18 mouse cellular contexts compared by ENCODE assay signal in genomic region chr6:45290154-45290553, GRCm38 (mm10).
DNase-seq lines count a peak whose midpoint lies in the region; ATAC-seq and TF ChIP-seq lines count a peak whose summit lies in the region.
"Had no signal": no experiment of that assay in that cellular context is flagged by ENCODE, and none has a peak within 500 bp of the region (broad histone marks: within the 10 kb centered on the region; RNA-seq: fewer than 3 reads in every experiment).

No protein-coding gene starts in this region.

- H3K4me3 ChIP-seq in lung, embryonic 14.5 days (ENCODE audit: low read depth, low read length): no peak overlapping the region
- H3K4me3 ChIP-seq: embryonic facial prominence, embryonic 13.5 days; heart, embryonic 10.5 days; hindbrain, embryonic 13.5 days; liver, embryonic 13.5 days; midbrain, embryonic 12.5 days; neural tube, embryonic 12.5 days had no signal

- no peak overlapping the region for H3K27ac ChIP-seq in lung, embryonic 14.5 days (ENCODE audit: low read depth)
- H3K27ac ChIP-seq: embryonic facial prominence, embryonic 13.5 days; heart, embryonic 10.5 days; hindbrain, embryonic 13.5 days; liver, embryonic 13.5 days; midbrain, embryonic 12.5 days; neural tube, embryonic 12.5 days had no signal

- TF ChIP-seq CTCF in lung, embryonic 14.5 days (IDR thresholded peaks at IDR 0.05; ENCODE audit: low read depth): no peak

- H3K4me1 ChIP-seq in lung, embryonic 14.5 days (ENCODE audit: insufficient read depth): no peaks in the 10 kb centered on the region
- H3K4me1 ChIP-seq: embryonic facial prominence, embryonic 13.5 days; heart, embryonic 10.5 days; hindbrain, embryonic 13.5 days; liver, embryonic 13.5 days; midbrain, embryonic 12.5 days; neural tube, embryonic 12.5 days had no signal

- H3K27me3 ChIP-seq in lung, embryonic 14.5 days (ENCODE audit: insufficient read depth, low read length): no peaks in the 10 kb centered on the region
- H3K27me3 ChIP-seq: embryonic facial prominence, embryonic 13.5 days; hindbrain, embryonic 13.5 days; liver, embryonic 13.5 days; midbrain, embryonic 12.5 days; neural tube, embryonic 12.5 days had no signal

- no peak overlapping the region for H3K4me2 ChIP-seq in lung, embryonic 14.5 days
- H3K4me2 ChIP-seq: embryonic facial prominence, embryonic 13.5 days; hindbrain, embryonic 13.5 days; liver, embryonic 13.5 days; midbrain, embryonic 12.5 days; neural tube, embryonic 12.5 days had no signal

- H3K9ac ChIP-seq in lung, embryonic 14.5 days: no peak overlapping the region
- H3K9ac ChIP-seq: embryonic facial prominence, embryonic 13.5 days; hindbrain, embryonic 13.5 days; liver, embryonic 13.5 days; midbrain, embryonic 12.5 days; neural tube, embryonic 12.5 days had no signal

- no peaks in the 10 kb centered on the region for H3K9me3 ChIP-seq in lung, embryonic 14.5 days (ENCODE audit: low read depth, low read length)
- H3K9me3 ChIP-seq: embryonic facial prominence, embryonic 13.5 days; heart, embryonic 10.5 days; hindbrain, embryonic 13.5 days; liver, embryonic 13.5 days; midbrain, embryonic 12.5 days; neural tube, embryonic 12.5 days had no signal

- DNase-seq in cerebellum, postnatal 10 days: peak; percentile 8 to 17
- no peak for DNase-seq in cerebellum, adult 18-20 months
- DNase-seq in lung, embryonic 14.5 days: peak; percentile 7
- DNase-seq in lung, adult 18-20 months: no peak
- DNase-seq in brain, adult 2 months (ENCODE audit: low read depth, low spot score): peak; percentile 49
- peak; percentile 21 to 44 for DNase-seq in gastrocnemius, postnatal 4 days (ENCODE audit: low spot score in 2 of 2)
- DNase-seq in layer of hippocampus, adult 9-10 months (ENCODE audit: low spot score): no peak
- DNase-seq: adrenal gland, adult 2 months; cerebellum, adult 9-11 months; kidney, adult 8-10 months; kidney, postnatal 36 days; liver, embryonic 13.5 days had no signal

- H3K36me3 ChIP-seq in lung, embryonic 14.5 days (ENCODE audit: insufficient read depth): no peaks in the 10 kb centered on the region
- H3K36me3 ChIP-seq: embryonic facial prominence, embryonic 13.5 days; heart, embryonic 10.5 days; hindbrain, embryonic 13.5 days; liver, embryonic 13.5 days; midbrain, embryonic 12.5 days; neural tube, embryonic 12.5 days had no signal

- WGBS in lung, embryonic 14.5 days: 65% methylated on average over 1 of the region's 1 CpGs

- ATAC-seq in lung, embryonic 14.5 days (ENCODE audit: insufficient read depth): no peak
- no peak for ATAC-seq in megakaryocyte progenitor cell, adult 5-6 weeks (replicated peaks; ENCODE audit: poor library complexity)

Comparison
In these comparisons a context has a peak if more than half of its experiments do, and no peak if none do; other contexts are left out.
1. DNase-seq: peak in cerebellum, postnatal 10 days (2 of 2), lung, embryonic 14.5 days (single experiment), brain, adult 2 months (single experiment) and gastrocnemius, postnatal 4 days (2 of 2); none in cerebellum, adult 18-20 months (0 of 2), lung, adult 18-20 months (0 of 2) and layer of hippocampus, adult 9-10 months (single experiment).